Mouse (Mus musculus) common myeloid progenitor, adult 5-6 weeks (primary cell): ENCODE results near the gene Msx3. TPM values are rescaled to one million over a fixed set of nuclear protein-coding genes. Genes with fewer than 3 reads are reported as not detected.

Experiments used
- ATAC-seq: replicated peaks from 2 replicates; pipeline ENCODE4 v1.8.0; 2016; ENCODE audit warnings: low read depth, mild to moderate bottlenecking, moderate TSS enrichment, inconsistent platforms; ENCODE audit not compliant: poor library complexity, severe bottlenecking
- total RNA-seq: library from RNA; stranded (forward); fragments of 200-1000, 187-1606 nt; gene quantifications from 2 replicates; pipeline ENCODE4 v1.2.3, GENCODE M21; 2017

Gene Msx3
- total RNA-seq, 1 experiment from 2014 or later, result not detected

GRCm38 (mm10) chr7:139998691-139999350, 50.1 kb downstream of the Msx3 start:
- ATAC-seq, result no peak

Other genes starting within 250 kb of the Msx3 start
- not detected in 2 replicates for gene Adgra1, start 214.9 kb downstream of the Msx3 start, total RNA-seq
- not detected in 2 replicates for gene Kndc1, start 154.4 kb downstream of the Msx3 start, total RNA-seq
- not detected in 2 replicates for gene Utf1, start 105.3 kb downstream of the Msx3 start, total RNA-seq
- 0.49 TPM in 1 of 2 replicates, not detected in the other for gene 6430531B16Rik, start 70.3 kb downstream of the Msx3 start, total RNA-seq
- 0.34 and 0.46 TPM in 2 replicates for gene Adam8, start 56.5 kb downstream of the Msx3 start, total RNA-seq
- gene Zfp511, start 12.7 kb downstream of the Msx3 start, total RNA-seq, result 21.7 and 23.6 TPM in 2 replicates
- 47.4 and 54.2 TPM in 2 replicates for gene Tubgcp2, start 12.4 kb downstream of the Msx3 start, total RNA-seq
- not detected in 2 replicates for gene Caly, start 33.5 kb upstream of the Msx3 start, total RNA-seq
- gene Prap1, start 44.3 kb upstream of the Msx3 start, total RNA-seq, result not detected in 2 replicates
- 2.8 and 6.6 TPM in 2 replicates for gene Fuom, start 53.4 kb upstream of the Msx3 start, total RNA-seq
- gene Paox, start 66.7 kb upstream of the Msx3 start, total RNA-seq, result 11.1 and 11.4 TPM in 2 replicates
- 59.3 and 73.0 TPM in 2 replicates for gene Echs1, start 67.4 kb upstream of the Msx3 start, total RNA-seq
- gene Mtg1, start 88.5 kb upstream of the Msx3 start, total RNA-seq, result 13.6 and 21.2 TPM in 2 replicates
- not detected in 2 replicates for gene Sprn, start 105.8 kb upstream of the Msx3 start, total RNA-seq
- not detected in 2 replicates for gene Olfr522, start 115.7 kb upstream of the Msx3 start, total RNA-seq
- gene Olfr523, start 124.1 kb upstream of the Msx3 start, total RNA-seq, result not detected in 2 replicates
- gene Olfr524, start 156.9 kb upstream of the Msx3 start, total RNA-seq, result not detected in 2 replicates
- not detected in 2 replicates for gene Cd163l1, start 169.2 kb upstream of the Msx3 start, total RNA-seq
- gene 5830411N06Rik, start 198.2 kb upstream of the Msx3 start, total RNA-seq, result not detected in 2 replicates